Mouse (Mus musculus) kidney, postnatal 0 days (tissue): ENCODE results near the gene Pex6. TPM values are rescaled to one million over a fixed set of nuclear protein-coding genes. Genes with fewer than 3 reads are reported as not detected.

Experiments
- ATAC-seq: fragments of 200-750 bp; cut with Nextera tagmentation; replicated peaks from 2 replicates; pipeline ENCODE4 v1.8.0; 2017; ENCODE audit warnings: low read depth, moderate number of reproducible peaks, moderate TSS enrichment, moderate library complexity; ENCODE audit not compliant: low FRiP score
- DNase-seq: peaks from one replicate; pipeline ENCODE4 v3.0.0-alpha.2; 2016; ENCODE audit warnings: low spot score
- H3K27ac ChIP-seq: fragments of 300-500 bp; sonication (generic); 2 replicates; pipeline ENCODE4 v1.5.1; 2014; ENCODE audit warnings: mild to moderate bottlenecking
- H3K27me3 ChIP-seq: fragments of 300-500 bp; sonication (generic); 2 replicates; pipeline ENCODE4 v1.6.1; 2014; ENCODE audit warnings: low read length, mixed read lengths; ENCODE audit not compliant: insufficient read depth
- H3K36me3 ChIP-seq: fragments of 300-500 bp; sonication (generic); 2 replicates; pipeline ENCODE4 v1.6.1; 2014; ENCODE audit warnings: low read length, mixed read lengths; ENCODE audit not compliant: insufficient read depth
- H3K4me1 ChIP-seq: fragments of 300-500 bp; sonication (generic); replicated peaks from 2 replicates; pipeline ENCODE4 v1.6.1; 2014; ENCODE audit warnings: antibody characterized with exemption, low read length, mixed read lengths; ENCODE audit not compliant: insufficient read depth
- H3K4me2 ChIP-seq: fragments of 300-500 bp; sonication (generic); 2 replicates; pipeline ENCODE4 v1.6.1; 2014; ENCODE audit warnings: mild to moderate bottlenecking, low read length, moderate library complexity, mixed read lengths
- H3K4me3 ChIP-seq: fragments of 300-500 bp; sonication (generic); replicated peaks from 2 replicates; pipeline ENCODE4 v1.5.1; 2014; ENCODE audit warnings: low read depth, low read length
- H3K9ac ChIP-seq: fragments of 300-500 bp; sonication (generic); 2 replicates; pipeline ENCODE4 v1.6.1; 2014; ENCODE audit warnings: low read depth, low read length
- H3K9me3 ChIP-seq: fragments of 300-500 bp; sonication (generic); replicated peaks from 2 replicates; pipeline ENCODE4 v1.6.1; 2016; ENCODE audit warnings: low read length, inconsistent platforms, mixed read lengths
- CTCF ChIP-seq: IDR thresholded peaks from 2 replicates; pipeline ENCODE4 v1.5.1; 2016; ENCODE audit warnings: antibody characterized with exemption, low read depth, mild to moderate bottlenecking, moderate library complexity
- WGBS: fragments of 180-500 bp; shearing (Covaris S2); extraction: QIAGEN DNeasy Blood & Tissue Kit; methylation state at CpG from one replicate; pipeline ENCODE4 v1.1.7; 2014; 5-methylcytosine and 5-hydroxymethylcytosine counted together
- polyA plus RNA-seq: library from polyadenylated mRNA; unstranded; fragments of >200 nt; fragmentation: Nextera tagmentation; extraction: Ambion mirVana; gene quantifications from 2 replicates; pipeline ENCODE4 v1.2.1, GENCODE M21; 2015

Gene Pex6
- polyA plus RNA-seq, 1 experiment from 2014 or later: 25.6 TPM

- Histone ChIP-seq H3K4me3 (peak overlapping the region; percentile 81), H3K9me3 (no peaks in the 10 kb centered on the region), H3K4me1 (peaks cover 27% of the 10 kb centered on the region; the same call in 1 of the 2 replicates), H3K27me3 (no peaks in the 10 kb centered on the region), H3K4me2 (peak overlapping the region; percentile 72), H3K27ac (peak overlapping the region; percentile 91), H3K9ac (peak overlapping the region; percentile 83), H3K36me3 (peaks cover 30% of the 10 kb centered on the region)
- WGBS: 18% methylated on average over 15 of the region's 15 CpGs
- DNase-seq: no peak
- ATAC-seq: peak; percentile 18; the same call in 1 of the 2 replicates
- TF ChIP-seq CTCF: no peak
These were observed 36.6 kb upstream of the Pex6 start for GRCm38 (mm10) chr17:46674530-46675283.

- no peak for TF ChIP-seq CTCF
- 63% methylated on average over 8 of the region's 9 CpGs for WGBS
- Histone ChIP-seq H3K4me3 (peak within 1 kb of the TSS; percentile 57), H3K4me1 (peaks cover 31% of the 10 kb centered on the region; the same call in 1 of the 2 replicates), H3K36me3 (peaks cover 32% of the 10 kb centered on the region), H3K9ac (peak within 1 kb of the TSS; percentile 66; the same call in 1 of the 2 replicates), H3K27me3 (no peaks in the 10 kb centered on the region), H3K9me3 (no peaks in the 10 kb centered on the region), H3K4me2 (peak within 1 kb of the TSS; percentile 73), H3K27ac (peak within 1 kb of the TSS; percentile 78; the same call in 1 of the 2 replicates)
- DNase-seq (no peak), ATAC-seq (no peak)
These were observed 32.8 kb upstream of the Pex6 start, which contains the start of gene Mea1 for GRCm38 (mm10) chr17:46678416-46678815. TSS of gene Mea1 (plus strand) at chr17:46678793.

GRCm38 (mm10) chr17:46678911-46679310, 32.4 kb upstream of the Pex6 start:
- no peaks in the 10 kb centered on the region for H3K27me3 ChIP-seq
- H3K9ac ChIP-seq: peak overlapping the region; percentile 66; the same call in 1 of the 2 replicates
- H3K4me2 ChIP-seq: peak overlapping the region; percentile 73
- DNase-seq (peak; percentile 23), ATAC-seq (no peak)
- peaks cover 29% of the 10 kb centered on the region; the same call in 1 of the 2 replicates for H3K4me1 ChIP-seq
- 35% methylated on average over 9 of the region's 9 CpGs for WGBS
- no peak for TF ChIP-seq CTCF
- H3K36me3 ChIP-seq: peaks cover 37% of the 10 kb centered on the region
- H3K27ac ChIP-seq: peak overlapping the region; percentile 47; the same call in 1 of the 2 replicates
- H3K9me3 ChIP-seq: no peaks in the 10 kb centered on the region
- H3K4me3 ChIP-seq: no peak overlapping the region

GRCm38 (mm10) chr17:46679843-46680759, 31.2 kb upstream of the Pex6 start:
- ATAC-seq: peak; percentile 16
- no peaks in the 10 kb centered on the region for H3K27me3 ChIP-seq
- peaks cover 43% of the 10 kb centered on the region for H3K36me3 ChIP-seq

DNA sequence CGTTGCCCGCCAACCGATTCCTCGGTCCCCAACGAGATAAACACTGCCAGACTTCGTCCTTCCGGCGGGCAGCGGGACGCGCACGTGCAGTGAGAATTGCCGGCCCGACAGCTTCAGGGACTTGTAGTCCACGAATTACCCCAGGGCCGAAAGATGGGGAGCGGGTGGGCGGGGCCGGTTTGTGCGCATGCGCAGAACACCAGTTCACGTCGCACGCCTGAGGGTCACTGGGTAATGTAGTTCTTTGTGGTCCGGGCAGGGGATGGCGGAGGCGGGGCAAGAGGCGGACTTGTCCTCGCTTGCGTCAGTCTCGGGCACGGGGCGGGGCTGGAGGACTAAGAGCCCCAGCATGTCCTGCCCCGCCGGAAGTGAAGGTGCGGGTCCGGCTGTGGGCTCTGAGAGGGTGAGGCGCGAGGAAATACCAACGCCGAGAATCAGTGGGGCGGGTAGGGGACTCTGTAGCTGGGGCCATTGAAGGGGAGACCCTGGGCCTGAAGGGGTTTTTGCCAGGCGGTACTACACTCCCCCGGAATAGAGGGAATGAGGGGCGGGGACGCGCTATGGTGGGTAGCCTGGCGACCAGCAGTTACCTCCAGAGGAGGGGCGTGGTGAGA, 30.4 kb upstream of the Pex6 start, which contains the start of gene Klhdc3:
Gene Klhdc3, minus strand, starts transcription at position 155 of the 614 bp plus-strand sequence.
- peak within 1 kb of the TSS; percentile 66 for H3K9ac ChIP-seq
- peak within 1 kb of the TSS; percentile 73 for H3K4me2 ChIP-seq
- no peaks in the 10 kb centered on the region for H3K9me3 ChIP-seq
- peaks cover 43% of the 10 kb centered on the region for H3K36me3 ChIP-seq
- H3K27ac ChIP-seq: peak within 1 kb of the TSS; percentile 78
- under 1% methylated on average over 49 of the region's 49 CpGs for WGBS
- H3K4me1 ChIP-seq: peaks cover 22% of the 10 kb centered on the region; the same call in 1 of the 2 replicates
- H3K27me3 ChIP-seq: no peaks in the 10 kb centered on the region
- no peak for TF ChIP-seq CTCF
- ATAC-seq (peak; percentile 97), DNase-seq (peak; percentile 100)
- H3K4me3 ChIP-seq: peak within 1 kb of the TSS; percentile 57

More at GRCm38 (mm10) chr17:46679843-46680759, 31.2 kb upstream of the Pex6 start:
- H3K9ac ChIP-seq: peak overlapping the region; percentile 66
- H3K27ac ChIP-seq: peak overlapping the region; percentile 78
- under 1% methylated on average over 34 of the region's 34 CpGs for WGBS
- H3K9me3 ChIP-seq: no peaks in the 10 kb centered on the region
- peak; percentile 82 for DNase-seq
- H3K4me1 ChIP-seq: peaks cover 22% of the 10 kb centered on the region; the same call in 1 of the 2 replicates
- H3K4me3 ChIP-seq: peak overlapping the region; percentile 57
- H3K4me2 ChIP-seq: peak overlapping the region; percentile 73
- TF ChIP-seq CTCF: peak; percentile 49; the same call in 1 of the 2 replicates
